Mouse (Mus musculus): ENCODE measurements around the gene Anapc4. TPM values are rescaled to one million over a fixed set of nuclear protein-coding genes. Genes with fewer than 3 reads are reported as not detected.
A peak's percentile ranks its signal among the peaks of the same experiment; 100 is the strongest.

Anapc4 gene
- polyA plus RNA-seq, 1 experiment from 2014 or later, result 98.7 TPM

DNA sequence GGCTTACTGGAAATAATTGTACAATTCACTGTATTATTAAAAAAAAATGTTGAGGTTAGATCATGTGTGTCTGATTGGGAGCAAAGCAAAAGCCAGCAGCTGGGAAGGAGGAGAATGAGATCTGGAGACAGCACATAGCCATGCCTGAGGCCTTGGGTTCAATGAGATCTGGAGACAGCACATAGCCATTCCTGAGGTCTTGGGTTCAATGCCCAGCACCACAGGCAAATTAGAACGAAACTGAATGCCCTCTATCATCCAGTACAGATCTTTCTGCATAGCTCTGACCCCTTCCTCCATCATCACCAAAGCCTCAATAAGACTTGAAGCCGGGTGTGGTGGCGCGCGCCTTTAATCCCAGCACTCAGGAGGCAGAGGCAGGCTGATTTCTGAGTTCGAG is 23.4 kb upstream of the Anapc4 start:
- Histone ChIP-seq H3K4me2 (replicated peaks; ENCODE audit: low read depth, low read length) (no peak overlapping the region), H3K9me3 (ENCODE audit: control insufficient read depth, low read depth, low read length) (no peaks in the 10 kb centered on the region), H3K4me3 (ENCODE audit: low read depth, low read length) (no peak overlapping the region), H3K27me3 (ENCODE audit: control insufficient read depth, insufficient read depth, low read length) (no peaks in the 10 kb centered on the region), H3K36me3 (ENCODE audit: control insufficient read depth, insufficient read depth, low read length) (peaks cover 6% of the 10 kb centered on the region), H3K9ac (replicated peaks; ENCODE audit: low read depth, low read length) (no peak overlapping the region), H3K4me1 (ENCODE audit: control insufficient read depth, insufficient read depth, low read length) (no peaks in the 10 kb centered on the region), H3K27ac (ENCODE audit: low read length) (no peak overlapping the region)
- no peak for ATAC-seq (ENCODE audit: insufficient number of reproducible peaks, insufficient read depth, low FRiP score, low read depth)
- 96% methylated on average over 6 of the region's 6 CpGs for WGBS

DNA sequence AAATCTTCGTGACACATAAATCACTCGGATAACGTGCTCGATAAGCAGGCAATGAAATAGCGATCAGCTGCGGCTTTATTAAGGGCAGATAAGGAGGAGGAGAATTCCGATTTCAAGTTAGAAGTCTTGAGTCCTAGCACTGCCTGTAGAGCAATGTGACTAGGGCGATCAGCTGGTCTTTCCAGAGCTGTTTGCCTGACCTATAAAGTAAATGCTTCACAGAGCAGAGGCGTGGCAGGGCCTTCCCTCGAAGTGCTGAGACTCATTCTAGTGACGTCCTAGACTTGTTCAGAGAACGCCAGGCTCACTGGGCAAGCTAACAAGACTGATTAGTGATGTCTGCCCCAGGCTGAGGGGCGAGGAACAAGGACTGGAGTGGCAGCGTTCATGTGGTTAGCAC is 22.8 kb upstream of the Anapc4 start:
- H3K4me3 ChIP-seq (ENCODE audit: low read depth, low read length), result no peak overlapping the region
- no peak overlapping the region for H3K27ac ChIP-seq (ENCODE audit: low read length)
- WGBS, result 88% methylated on average over 14 of the region's 14 CpGs
- H3K36me3 ChIP-seq (ENCODE audit: control insufficient read depth, insufficient read depth, low read length), result peaks cover 6% of the 10 kb centered on the region
- no peaks in the 10 kb centered on the region for H3K9me3 ChIP-seq (ENCODE audit: control insufficient read depth, low read depth, low read length)
- H3K9ac ChIP-seq (replicated peaks; ENCODE audit: low read depth, low read length), result no peak overlapping the region
- H3K4me1 ChIP-seq (ENCODE audit: control insufficient read depth, insufficient read depth, low read length), result no peaks in the 10 kb centered on the region
- ATAC-seq (ENCODE audit: insufficient number of reproducible peaks, insufficient read depth, low FRiP score, low read depth), result no peak
- H3K27me3 ChIP-seq (ENCODE audit: control insufficient read depth, insufficient read depth, low read length), result no peaks in the 10 kb centered on the region
- no peak overlapping the region for H3K4me2 ChIP-seq (replicated peaks; ENCODE audit: low read depth, low read length)

DNA sequence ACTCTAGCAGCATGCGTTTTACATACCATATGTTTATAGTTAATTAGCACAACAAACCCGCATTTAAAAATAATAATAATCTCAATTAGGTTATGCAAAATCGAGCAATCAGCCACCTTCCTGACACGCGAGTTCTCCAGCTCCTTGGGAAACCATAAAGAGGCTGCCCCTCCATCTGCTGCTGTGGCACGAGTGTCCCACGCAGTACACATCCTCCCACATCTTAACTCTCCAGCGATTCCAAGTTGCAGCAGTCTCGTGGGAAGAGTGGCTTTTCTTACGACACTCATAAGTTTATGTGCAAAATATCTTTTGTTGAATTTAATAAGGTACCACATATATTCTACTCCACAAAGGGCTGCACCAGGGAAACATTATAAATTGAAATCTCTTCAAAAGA is 21.4 kb upstream of the Anapc4 start:
- no peak for ATAC-seq (ENCODE audit: insufficient number of reproducible peaks, insufficient read depth, low FRiP score, low read depth)
- no peaks in the 10 kb centered on the region for H3K4me1 ChIP-seq (ENCODE audit: control insufficient read depth, insufficient read depth, low read length)
- 89% methylated on average over 10 of the region's 10 CpGs for WGBS
- H3K36me3 ChIP-seq (ENCODE audit: control insufficient read depth, insufficient read depth, low read length), result peaks cover 9% of the 10 kb centered on the region
- no peaks in the 10 kb centered on the region for H3K27me3 ChIP-seq (ENCODE audit: control insufficient read depth, insufficient read depth, low read length)
- H3K4me2 ChIP-seq (replicated peaks; ENCODE audit: low read depth, low read length), result no peak overlapping the region
- H3K9me3 ChIP-seq (ENCODE audit: control insufficient read depth, low read depth, low read length), result no peaks in the 10 kb centered on the region
- H3K4me3 ChIP-seq (ENCODE audit: low read depth, low read length), result no peak overlapping the region
- H3K27ac ChIP-seq (ENCODE audit: low read length), result no peak overlapping the region
- H3K9ac ChIP-seq (replicated peaks; ENCODE audit: low read depth, low read length), result no peak overlapping the region

DNA sequence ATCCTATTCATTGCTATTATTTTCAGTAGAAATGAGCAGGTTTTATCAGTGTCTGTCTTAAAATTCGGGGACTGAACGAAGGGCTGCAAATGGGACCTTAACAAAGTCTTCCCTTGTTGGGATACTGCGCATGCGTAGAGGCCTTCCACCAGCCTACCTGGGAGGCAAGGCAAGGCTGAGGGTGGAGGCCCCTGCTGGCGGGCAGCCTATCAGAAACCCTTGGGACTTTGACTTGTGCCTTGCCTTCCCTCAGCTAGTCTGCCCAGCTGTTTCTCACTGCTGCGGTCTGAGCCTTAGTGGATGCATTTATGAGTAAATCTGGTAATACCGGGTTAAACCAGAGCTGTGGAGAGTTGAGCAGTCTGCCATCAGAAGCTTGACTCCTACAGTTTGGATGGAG is 20.5 kb upstream of the Anapc4 start:
- no peaks in the 10 kb centered on the region for H3K27me3 ChIP-seq (ENCODE audit: control insufficient read depth, insufficient read depth, low read length)
- 93% methylated on average over 7 of the region's 7 CpGs for WGBS
- no peaks in the 10 kb centered on the region for H3K4me1 ChIP-seq (ENCODE audit: control insufficient read depth, insufficient read depth, low read length)
- no peak overlapping the region for H3K4me2 ChIP-seq (replicated peaks; ENCODE audit: low read depth, low read length)
- H3K9ac ChIP-seq (replicated peaks; ENCODE audit: low read depth, low read length), result no peak overlapping the region
- no peak for ATAC-seq (ENCODE audit: insufficient number of reproducible peaks, insufficient read depth, low FRiP score, low read depth)
- H3K36me3 ChIP-seq (ENCODE audit: control insufficient read depth, insufficient read depth, low read length), result peaks cover 9% of the 10 kb centered on the region
- no peak overlapping the region for H3K27ac ChIP-seq (ENCODE audit: low read length)
- H3K4me3 ChIP-seq (ENCODE audit: low read depth, low read length), result no peak overlapping the region
- H3K9me3 ChIP-seq (ENCODE audit: control insufficient read depth, low read depth, low read length), result no peaks in the 10 kb centered on the region

DNA sequence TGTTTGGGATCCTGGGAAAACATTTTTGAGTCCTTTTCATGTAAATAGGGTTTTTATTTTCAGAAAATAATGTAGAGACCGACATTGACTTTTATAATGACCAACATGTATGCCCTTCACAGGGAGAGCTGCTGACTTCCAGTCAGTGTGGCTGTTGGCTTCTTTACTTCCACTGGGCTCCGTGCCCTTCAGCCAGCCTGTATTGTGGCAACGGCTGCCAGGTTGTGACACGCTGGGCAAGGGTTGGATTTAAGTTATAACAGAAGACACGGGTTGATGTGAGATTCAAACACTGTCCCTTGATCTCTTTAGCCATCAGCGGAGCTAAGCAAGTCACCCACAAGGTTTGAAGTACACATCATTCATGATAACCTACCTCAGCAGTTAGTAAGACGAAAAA is 15.1 kb upstream of the Anapc4 start:
- peaks cover 21% of the 10 kb centered on the region for H3K36me3 ChIP-seq (ENCODE audit: control insufficient read depth, insufficient read depth, low read length)
- no peak overlapping the region for H3K27ac ChIP-seq (ENCODE audit: low read length)
- ATAC-seq (ENCODE audit: insufficient number of reproducible peaks, insufficient read depth, low FRiP score, low read depth), result no peak
- no peaks in the 10 kb centered on the region for H3K27me3 ChIP-seq (ENCODE audit: control insufficient read depth, insufficient read depth, low read length)
- no peak overlapping the region for H3K9ac ChIP-seq (replicated peaks; ENCODE audit: low read depth, low read length)
- H3K4me1 ChIP-seq (ENCODE audit: control insufficient read depth, insufficient read depth, low read length), result no peaks in the 10 kb centered on the region
- 88% methylated on average over 7 of the region's 7 CpGs for WGBS
- no peak overlapping the region for H3K4me2 ChIP-seq (replicated peaks; ENCODE audit: low read depth, low read length)
- no peak overlapping the region for H3K4me3 ChIP-seq (ENCODE audit: low read depth, low read length)
- no peaks in the 10 kb centered on the region for H3K9me3 ChIP-seq (ENCODE audit: control insufficient read depth, low read depth, low read length)

DNA sequence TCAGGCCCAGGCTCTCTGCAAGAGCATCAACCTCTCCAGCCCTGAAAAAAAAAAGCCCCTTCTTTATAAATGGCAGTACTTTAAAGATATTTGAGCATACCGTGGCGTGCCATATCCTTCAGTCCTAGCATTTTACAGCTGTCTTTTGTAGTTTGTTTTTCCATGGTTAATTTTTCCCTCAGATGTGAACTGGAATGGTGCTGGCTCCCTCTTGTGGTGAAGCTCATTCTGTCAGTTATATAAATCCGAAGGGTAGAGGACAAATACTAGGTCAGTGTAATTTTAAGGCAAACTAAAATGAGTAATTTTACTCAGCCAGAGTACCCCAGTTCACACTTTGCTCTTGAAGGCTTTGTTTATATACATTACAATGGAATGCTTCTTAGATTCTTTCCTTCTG is 12.1 kb upstream of the Anapc4 start:
- no peak overlapping the region for H3K4me3 ChIP-seq (ENCODE audit: low read depth, low read length)
- no peaks in the 10 kb centered on the region for H3K27me3 ChIP-seq (ENCODE audit: control insufficient read depth, insufficient read depth, low read length)
- H3K9ac ChIP-seq (replicated peaks; ENCODE audit: low read depth, low read length), result no peak overlapping the region
- no peaks in the 10 kb centered on the region for H3K9me3 ChIP-seq (ENCODE audit: control insufficient read depth, low read depth, low read length)
- peaks cover 21% of the 10 kb centered on the region for H3K36me3 ChIP-seq (ENCODE audit: control insufficient read depth, insufficient read depth, low read length)
- ATAC-seq (ENCODE audit: insufficient number of reproducible peaks, insufficient read depth, low FRiP score, low read depth), result no peak
- H3K4me2 ChIP-seq (replicated peaks; ENCODE audit: low read depth, low read length), result no peak overlapping the region
- 25% methylated on average over 3 of the region's 3 CpGs for WGBS
- no peak overlapping the region for H3K27ac ChIP-seq (ENCODE audit: low read length)
- H3K4me1 ChIP-seq (ENCODE audit: control insufficient read depth, insufficient read depth, low read length), result no peaks in the 10 kb centered on the region

DNA sequence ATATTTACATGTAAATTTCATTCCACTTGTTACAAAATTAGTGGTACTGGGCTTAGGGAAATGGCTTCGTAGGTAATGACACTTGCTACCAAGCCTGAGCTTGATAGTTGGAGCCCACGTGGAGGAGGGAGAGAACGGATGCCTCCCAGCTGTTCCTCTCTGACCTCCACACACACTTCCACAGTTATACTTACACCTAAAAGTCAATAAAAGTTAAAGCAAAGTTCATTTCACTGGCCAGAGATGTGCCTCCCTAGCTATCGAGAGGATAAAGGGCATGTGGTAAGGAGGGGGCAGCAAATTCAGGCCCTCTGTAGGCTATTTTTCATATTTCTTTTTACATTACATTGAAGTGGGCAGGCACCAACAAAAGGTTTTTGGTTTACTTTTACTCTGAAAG is 5.9 kb upstream of the Anapc4 start:
- H3K27me3 ChIP-seq (ENCODE audit: control insufficient read depth, insufficient read depth, low read length), result no peaks in the 10 kb centered on the region
- 0 out of 2 replicates have a peak, but pooled peaks cover 2% of the 10 kb centered on the region for H3K4me1 ChIP-seq (ENCODE audit: control insufficient read depth, insufficient read depth, low read length)
- H3K4me3 ChIP-seq (ENCODE audit: low read depth, low read length), result no peak overlapping the region
- H3K9ac ChIP-seq (replicated peaks; ENCODE audit: low read depth, low read length), result no peak overlapping the region
- peaks cover 10% of the 10 kb centered on the region; the same call in 1 of the 2 replicates for H3K36me3 ChIP-seq (ENCODE audit: control insufficient read depth, insufficient read depth, low read length)
- no peak overlapping the region for H3K27ac ChIP-seq (ENCODE audit: low read length)
- no peak for ATAC-seq (ENCODE audit: insufficient number of reproducible peaks, insufficient read depth, low FRiP score, low read depth)
- WGBS, result 58% methylated on average over 4 of the region's 4 CpGs
- no peak overlapping the region for H3K4me2 ChIP-seq (replicated peaks; ENCODE audit: low read depth, low read length)
- H3K9me3 ChIP-seq (ENCODE audit: control insufficient read depth, low read depth, low read length), result no peaks in the 10 kb centered on the region

DNA sequence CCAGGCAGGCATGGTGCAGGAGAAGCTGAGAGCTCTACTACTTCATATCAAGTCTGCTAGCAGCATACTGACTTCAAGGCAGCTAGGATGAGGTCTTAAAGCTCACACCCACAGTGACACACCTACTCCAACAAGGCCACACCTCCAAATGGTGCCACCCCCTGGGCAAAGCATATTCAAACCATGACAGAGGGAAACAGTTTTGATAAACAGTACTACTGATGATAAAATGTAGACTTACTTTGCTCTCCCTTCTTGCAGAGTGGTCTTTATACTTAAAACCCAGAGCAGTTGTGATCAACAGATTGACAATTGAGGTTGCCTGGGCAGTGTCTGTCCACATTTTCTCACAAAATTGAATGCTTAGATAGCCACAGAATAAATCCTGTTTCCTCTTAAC is 807 bp upstream of the Anapc4 start:
- Histone ChIP-seq H3K4me3 (ENCODE audit: low read depth, low read length) (0 out of 2 replicates have a peak overlapping the region, but pooled peaks have one; percentile 90), H3K4me1 (ENCODE audit: control insufficient read depth, insufficient read depth, low read length) (peaks cover 11% of the 10 kb centered on the region; the same call in 1 of the 2 replicates), H3K9me3 (ENCODE audit: control insufficient read depth, low read depth, low read length) (no peaks in the 10 kb centered on the region), H3K36me3 (ENCODE audit: control insufficient read depth, insufficient read depth, low read length) (peaks cover 16% of the 10 kb centered on the region), H3K27me3 (ENCODE audit: control insufficient read depth, insufficient read depth, low read length) (no peaks in the 10 kb centered on the region), H3K4me2 (replicated peaks; ENCODE audit: low read depth, low read length) (peak overlapping the region; percentile 40), H3K9ac (replicated peaks; ENCODE audit: low read depth, low read length) (peak overlapping the region; percentile 18; the same call in 1 of the 2 replicates), H3K27ac (ENCODE audit: low read length) (peak overlapping the region; percentile 78)
- no peak for ATAC-seq (ENCODE audit: insufficient number of reproducible peaks, insufficient read depth, low FRiP score, low read depth)

DNA sequence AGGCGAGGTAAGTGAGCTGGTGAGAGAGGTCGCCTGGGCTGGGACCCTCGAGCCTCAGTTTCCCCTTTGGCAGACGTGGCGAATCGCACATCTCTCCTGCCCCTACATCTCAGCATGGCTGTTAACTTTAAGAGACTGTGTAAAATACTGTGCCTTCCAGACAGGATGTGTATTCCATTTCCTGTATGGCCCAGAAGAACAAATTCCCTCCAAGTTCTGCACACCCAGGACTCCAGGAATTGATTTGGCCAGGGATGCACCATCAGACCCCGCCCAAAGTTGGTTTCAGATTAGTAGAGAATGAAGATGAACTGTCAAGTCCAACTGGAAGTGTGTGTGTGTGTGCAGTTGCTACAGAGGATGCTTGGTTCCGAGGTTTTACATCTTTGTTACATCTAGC is 574 bp downstream of the Anapc4 start:
- WGBS, result 8% methylated on average over 8 of the region's 8 CpGs

More for the DNA sequence above, 574 bp downstream of the Anapc4 start:
- Histone ChIP-seq H3K4me1 (ENCODE audit: control insufficient read depth, insufficient read depth, low read length) (peaks cover 11% of the 10 kb centered on the region; the same call in 1 of the 2 replicates), H3K27ac (ENCODE audit: low read length) (peak overlapping the region; percentile 91), H3K9ac (replicated peaks; ENCODE audit: low read depth, low read length) (peak overlapping the region; percentile 81), H3K4me3 (ENCODE audit: low read depth, low read length) (peak overlapping the region; percentile 90), H3K36me3 (ENCODE audit: control insufficient read depth, insufficient read depth, low read length) (peaks cover 23% of the 10 kb centered on the region), H3K4me2 (replicated peaks; ENCODE audit: low read depth, low read length) (peak overlapping the region; percentile 88), H3K9me3 (ENCODE audit: control insufficient read depth, low read depth, low read length) (no peaks in the 10 kb centered on the region), H3K27me3 (ENCODE audit: control insufficient read depth, insufficient read depth, low read length) (no peaks in the 10 kb centered on the region)
- ATAC-seq (ENCODE audit: insufficient number of reproducible peaks, insufficient read depth, low FRiP score, low read depth), result no peak; the same call in 1 of the 2 replicates

Data from stomach, embryonic 14.5 days (tissue).